Mouse (Mus musculus) G1E (cell line): Measurements from ENCODE around the gene Vmn1r12.

ENCODE experiments used
- CTCF ChIP-seq: IDR thresholded peaks from 2 replicates; pipeline ENCODE4 v1.5.1; 2012; ENCODE audit warnings: low read depth, low read length, inconsistent platforms, mixed read lengths
- GATA1 ChIP-seq: IDR thresholded peaks from 2 replicates; pipeline ENCODE4 v1.6.1; 2012; ENCODE audit warnings: borderline replicate concordance, low read length, inconsistent platforms, mixed read lengths
- GATA2 ChIP-seq: IDR thresholded peaks from 2 replicates; pipeline ENCODE4 v1.6.1; 2012; ENCODE audit warnings: low read depth, low read length, inconsistent platforms, borderline replicate concordance

DNA sequence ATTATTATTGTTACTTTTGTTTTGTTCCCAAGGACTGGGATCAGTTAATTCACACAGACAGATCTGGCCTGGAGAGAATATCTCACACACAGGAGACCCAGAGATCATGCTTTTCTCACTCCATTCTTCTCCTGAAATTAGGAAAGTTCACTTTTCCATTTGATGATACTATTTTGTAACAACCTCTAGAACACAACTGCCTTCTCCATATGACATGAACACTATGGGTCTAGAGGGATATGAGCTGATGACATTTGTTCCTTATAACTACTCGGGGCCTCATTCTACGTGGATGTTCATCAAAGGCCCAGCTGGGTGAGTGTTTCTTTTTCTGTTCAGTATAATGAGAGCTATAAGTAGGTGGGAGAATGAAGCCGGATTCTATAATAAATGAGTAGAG lies 47.6 kb upstream of the Vmn1r12 start, which contains the start of gene Vmn1r10:
- TF ChIP-seq GATA2 = no peak
- no peak for TF ChIP-seq CTCF
- TF ChIP-seq GATA1 = no peak
